Mouse (Mus musculus) kidney, postnatal 0 days (tissue): ENCODE measurements at regions not wholly inside any gene's neighbourhood (a gene's known extent, or its start where the extent isn't known, plus 50 kb on each side); places are given as distances from the start of the nearest gene placed in this dataset.

Experiments
- ATAC-seq: fragments of 200-750 bp; cut with Nextera tagmentation; replicated peaks from 2 replicates; pipeline ENCODE4 v1.8.0; 2017; ENCODE audit warnings: low read depth, moderate number of reproducible peaks, moderate TSS enrichment, moderate library complexity; ENCODE audit not compliant: low FRiP score
- DNase-seq: peaks from one replicate; pipeline ENCODE4 v3.0.0-alpha.2; 2016; ENCODE audit warnings: low spot score
- H3K27ac ChIP-seq: fragments of 300-500 bp; sonication (generic); 2 replicates; pipeline ENCODE4 v1.5.1; 2014; ENCODE audit warnings: mild to moderate bottlenecking
- H3K27me3 ChIP-seq: fragments of 300-500 bp; sonication (generic); 2 replicates; pipeline ENCODE4 v1.6.1; 2014; ENCODE audit warnings: low read length, mixed read lengths; ENCODE audit not compliant: insufficient read depth
- H3K36me3 ChIP-seq: fragments of 300-500 bp; sonication (generic); 2 replicates; pipeline ENCODE4 v1.6.1; 2014; ENCODE audit warnings: low read length, mixed read lengths; ENCODE audit not compliant: insufficient read depth
- H3K4me1 ChIP-seq: fragments of 300-500 bp; sonication (generic); replicated peaks from 2 replicates; pipeline ENCODE4 v1.6.1; 2014; ENCODE audit warnings: antibody characterized with exemption, low read length, mixed read lengths; ENCODE audit not compliant: insufficient read depth
- H3K4me2 ChIP-seq: fragments of 300-500 bp; sonication (generic); 2 replicates; pipeline ENCODE4 v1.6.1; 2014; ENCODE audit warnings: mild to moderate bottlenecking, low read length, moderate library complexity, mixed read lengths
- H3K4me3 ChIP-seq: fragments of 300-500 bp; sonication (generic); replicated peaks from 2 replicates; pipeline ENCODE4 v1.5.1; 2014; ENCODE audit warnings: low read depth, low read length
- H3K9ac ChIP-seq: fragments of 300-500 bp; sonication (generic); 2 replicates; pipeline ENCODE4 v1.6.1; 2014; ENCODE audit warnings: low read depth, low read length
- H3K9me3 ChIP-seq: fragments of 300-500 bp; sonication (generic); replicated peaks from 2 replicates; pipeline ENCODE4 v1.6.1; 2016; ENCODE audit warnings: low read length, inconsistent platforms, mixed read lengths
- CTCF ChIP-seq: IDR thresholded peaks from 2 replicates; pipeline ENCODE4 v1.5.1; 2016; ENCODE audit warnings: antibody characterized with exemption, low read depth, mild to moderate bottlenecking, moderate library complexity

DNA sequence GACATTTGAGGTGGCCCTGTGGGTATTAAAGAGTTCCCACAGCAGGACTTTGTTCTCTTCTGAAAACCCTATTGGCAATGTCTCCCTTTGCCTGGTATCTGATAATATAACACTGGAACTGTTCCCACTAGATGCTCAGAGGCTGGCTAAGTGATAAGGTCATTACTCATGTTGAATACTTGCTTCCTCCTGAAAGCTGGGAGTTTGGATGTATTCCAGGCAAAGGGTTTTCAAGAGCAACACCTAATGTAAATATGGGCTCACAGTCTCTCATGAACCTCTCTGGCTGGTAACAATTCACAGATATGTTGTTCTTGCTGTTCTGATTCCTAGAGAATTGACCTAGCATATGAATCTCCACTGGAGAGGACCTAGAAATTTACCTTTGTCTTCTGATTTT lies 178.6 kb downstream of the Impad1 start:
- Histone ChIP-seq H3K4me1 (no peaks in the 10 kb centered on the region), H3K9me3 (no peaks in the 10 kb centered on the region), H3K27me3 (no peaks in the 10 kb centered on the region), H3K4me3 (no peak overlapping the region), H3K36me3 (no peaks in the 10 kb centered on the region), H3K27ac (no peak overlapping the region), H3K9ac (no peak overlapping the region), H3K4me2 (no peak overlapping the region)
- TF ChIP-seq CTCF = no peak
- DNase-seq (no peak), ATAC-seq (no peak)
